Mouse (Mus musculus) neural tube, embryonic 11.5 days (tissue): ENCODE data around the gene Glt28d2. TPM values are rescaled to one million over a fixed set of nuclear protein-coding genes. Genes with fewer than 3 reads are reported as not detected.
"Not testable (repeated sequence)": the region's sequence is repeated elsewhere in the genome, so short reads cannot be mapped to it uniquely, and the experiment has no call there.

Experiments used
- ATAC-seq: fragments of 200-750 bp; cut with Nextera tagmentation; 2 replicates; pipeline ENCODE4 v1.8.0; 2017; ENCODE audit warnings: moderate number of reproducible peaks, mild to moderate bottlenecking, moderate TSS enrichment, moderate library complexity; ENCODE audit not compliant: insufficient read depth, low FRiP score, low TSS enrichment
- DNase-seq: peaks from one replicate; pipeline ENCODE4 v3.0.0-alpha.2; 2015; ENCODE audit warnings: low spot score
- H3K27ac ChIP-seq: fragments of 300-500 bp; sonication (generic); 2 replicates; pipeline ENCODE4 v1.5.1; 2014; ENCODE audit warnings: low read depth, mild to moderate bottlenecking, low read length
- H3K27me3 ChIP-seq: fragments of 300-500 bp; sonication (generic); 2 replicates; pipeline ENCODE4 v1.6.1; 2014; ENCODE audit warnings: mild to moderate bottlenecking, low read length, mixed read lengths; ENCODE audit not compliant: control insufficient read depth, insufficient read depth
- H3K36me3 ChIP-seq: fragments of 300-500 bp; sonication (generic); 2 replicates; pipeline ENCODE4 v1.6.1; 2014; ENCODE audit warnings: mild to moderate bottlenecking, low read length, moderate library complexity, mixed read lengths; ENCODE audit not compliant: control insufficient read depth, insufficient read depth
- H3K4me1 ChIP-seq: fragments of 300-500 bp; sonication (generic); 2 replicates; pipeline ENCODE4 v1.6.1; 2014; ENCODE audit warnings: low read length, mixed read lengths; ENCODE audit not compliant: control insufficient read depth, insufficient read depth
- H3K4me2 ChIP-seq: fragments of 300-500 bp; sonication (generic); 2 replicates; pipeline ENCODE4 v1.6.1; 2014; ENCODE audit warnings: low read depth, mild to moderate bottlenecking, moderate library complexity
- H3K4me3 ChIP-seq: fragments of 300-500 bp; sonication (generic); 2 replicates; pipeline ENCODE4 v1.5.1; 2014; ENCODE audit warnings: low read depth, low read length
- H3K9ac ChIP-seq: fragments of 300-500 bp; sonication (generic); 2 replicates; pipeline ENCODE4 v1.6.1; 2014; ENCODE audit warnings: mild to moderate bottlenecking, low read length
- H3K9me3 ChIP-seq: fragments of 300-500 bp; sonication (generic); 2 replicates; pipeline ENCODE4 v1.6.1; 2016; ENCODE audit warnings: low read length; ENCODE audit not compliant: control insufficient read depth
- WGBS: fragments of 180-500 bp; shearing (Covaris S2); extraction: QIAGEN DNeasy Blood & Tissue Kit; methylation state at CpG from one replicate; pipeline ENCODE4 v1.1.7; 2014; 5-methylcytosine and 5-hydroxymethylcytosine counted together
- polyA plus RNA-seq: library from polyadenylated mRNA; unstranded; fragments of >200 nt; fragmentation: Nextera tagmentation; extraction: Ambion mirVana; gene quantifications from 2 replicates; pipeline ENCODE4 v1.2.1, GENCODE M21; 2014

The Glt28d2 gene
- polyA plus RNA-seq, 1 experiment from 2014 or later, result 0.24 TPM

DNA sequence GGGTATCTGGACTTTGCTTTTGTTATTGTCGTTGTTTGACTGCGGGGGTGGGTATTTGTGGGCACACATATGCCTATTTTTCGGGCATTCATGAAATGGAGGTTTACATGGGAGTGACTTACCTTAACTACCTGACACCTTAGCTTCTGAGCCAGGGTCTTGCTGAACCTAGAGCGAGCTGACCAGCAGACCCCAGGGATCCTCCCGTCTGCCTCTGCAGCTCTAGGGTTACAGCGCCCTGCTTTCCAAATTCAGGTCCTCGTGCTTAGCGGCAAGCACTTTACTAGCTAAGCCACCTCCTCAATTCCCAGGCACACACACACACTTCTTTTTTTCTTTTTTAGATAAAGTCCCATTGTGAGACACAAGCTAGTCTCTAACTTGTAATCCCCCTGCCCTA, 36.0 kb upstream of the Glt28d2 start:
- DNase-seq, result no peak
- 75% methylated on average over 8 of the region's 8 CpGs for WGBS

DNA sequence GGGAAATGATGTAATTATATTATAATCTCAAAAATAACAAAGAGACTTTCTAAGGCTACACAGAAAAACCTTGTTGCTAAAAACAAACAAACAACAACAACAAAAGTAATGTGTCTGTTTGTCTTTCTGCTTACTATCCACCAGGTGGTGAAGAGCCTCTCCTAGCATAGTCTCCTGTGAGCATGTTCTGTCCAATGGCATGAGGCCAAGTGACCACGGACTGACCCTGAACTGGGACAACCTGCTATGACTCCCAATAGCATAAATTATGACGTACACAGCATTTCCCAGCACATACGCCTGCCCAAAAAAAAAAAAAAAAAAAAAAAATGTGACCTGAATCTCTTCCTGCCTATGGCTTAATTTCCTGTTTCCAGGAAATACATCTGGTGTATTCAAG, 35.0 kb upstream of the Glt28d2 start:
- WGBS, result 64% methylated on average over 3 of the region's 3 CpGs
- ATAC-seq, result no peak
- no peaks in the 10 kb centered on the region for H3K27me3 ChIP-seq
- H3K4me3 ChIP-seq, result no peak overlapping the region
- no peak overlapping the region for H3K27ac ChIP-seq
- DNase-seq, result no peak
- H3K36me3 ChIP-seq, result no peaks in the 10 kb centered on the region
- H3K4me1 ChIP-seq, result no peaks in the 10 kb centered on the region
- H3K9ac ChIP-seq, result no peak overlapping the region
- no peak overlapping the region for H3K4me2 ChIP-seq
- no peaks in the 10 kb centered on the region for H3K9me3 ChIP-seq

More for the DNA sequence above, 36.0 kb upstream of the Glt28d2 start:
- Histone ChIP-seq H3K27ac (no peak overlapping the region), H3K27me3 (no peaks in the 10 kb centered on the region), H3K4me3 (no peak overlapping the region), H3K4me1 (no peaks in the 10 kb centered on the region), H3K9me3 (no peaks in the 10 kb centered on the region), H3K36me3 (no peaks in the 10 kb centered on the region), H3K9ac (no peak overlapping the region), H3K4me2 (no peak overlapping the region)
- ATAC-seq, result no peak

DNA sequence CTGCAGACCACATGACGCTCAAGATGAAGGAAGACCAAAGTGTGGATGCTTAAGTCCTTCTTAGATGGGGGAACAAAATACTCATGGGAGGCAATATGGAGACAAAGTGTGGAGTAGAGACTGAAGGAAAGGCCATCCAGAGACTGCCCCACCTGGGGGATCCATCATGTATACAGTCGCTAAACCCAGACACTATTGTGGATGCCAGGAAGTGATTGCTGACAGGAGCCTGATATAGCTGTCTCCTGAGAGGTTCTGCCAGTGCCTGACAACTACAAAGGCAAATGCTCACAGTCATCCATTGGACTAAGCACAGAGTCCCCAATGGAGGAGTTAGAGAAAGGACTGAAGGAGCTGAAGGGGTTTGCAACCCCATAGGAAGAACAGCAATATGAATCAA, 33.4 kb upstream of the Glt28d2 start:
- not testable (repeated sequence) for H3K4me1 ChIP-seq, ATAC-seq, H3K9ac ChIP-seq, H3K9me3 ChIP-seq, H3K27me3 ChIP-seq, H3K27ac ChIP-seq, H3K36me3 ChIP-seq, H3K4me2 ChIP-seq, DNase-seq, H3K4me3 ChIP-seq
- 87% methylated on average over 2 of the region's 2 CpGs for WGBS

GRCm38 (mm10) chr3:85917600-85917999, 30.3 kb upstream of the Glt28d2 start:
- Histone ChIP-seq H3K9me3 (no peaks in the 10 kb centered on the region), H3K9ac (no peak overlapping the region), H3K4me1 (no peaks in the 10 kb centered on the region), H3K36me3 (no peaks in the 10 kb centered on the region), H3K27ac (no peak overlapping the region), H3K27me3 (no peaks in the 10 kb centered on the region), H3K4me3 (no peak overlapping the region), H3K4me2 (no peak overlapping the region)
- WGBS, result 12% methylated on average over 4 of the region's 4 CpGs
- ATAC-seq (no peak), DNase-seq (peak; percentile 36)

- Histone ChIP-seq H3K36me3 (no peaks in the 10 kb centered on the region), H3K4me1 (no peaks in the 10 kb centered on the region), H3K9me3 (no peaks in the 10 kb centered on the region), H3K4me3 (no peak overlapping the region), H3K27ac (no peak overlapping the region), H3K27me3 (no peaks in the 10 kb centered on the region), H3K4me2 (no peak overlapping the region), H3K9ac (no peak overlapping the region)
- DNase-seq (no peak), ATAC-seq (no peak)
- 88% methylated on average over 6 of the region's 6 CpGs for WGBS
Measured at GRCm38 (mm10) chr3:85914806-85915205, 27.5 kb upstream of the Glt28d2 start.

DNA sequence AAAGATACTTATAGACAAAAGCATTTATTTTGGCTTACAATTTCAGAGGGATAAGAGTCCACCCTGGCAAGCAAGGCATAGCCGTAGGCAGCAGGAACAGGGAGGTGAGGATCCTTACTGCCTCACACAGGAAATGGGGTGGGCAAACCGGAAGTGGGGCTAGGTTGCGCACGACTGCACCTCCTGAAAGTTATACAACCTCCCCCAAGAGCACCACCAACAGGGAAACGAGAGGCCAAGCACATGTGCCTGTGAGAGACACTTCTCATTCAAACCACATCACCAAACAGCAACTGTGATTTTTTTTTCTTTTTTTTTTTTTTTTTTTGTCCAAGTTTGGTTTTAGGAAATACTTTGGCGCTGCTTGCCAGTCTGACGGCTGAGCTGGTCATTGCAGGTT, 19.8 kb upstream of the Glt28d2 start:
- DNase-seq (no peak), ATAC-seq (no peak)
- no peak overlapping the region for H3K4me2 ChIP-seq
- WGBS, result 71% methylated on average over 7 of the region's 7 CpGs
- no peaks in the 10 kb centered on the region for H3K36me3 ChIP-seq
- no peaks in the 10 kb centered on the region for H3K9me3 ChIP-seq
- H3K27me3 ChIP-seq, result no peaks in the 10 kb centered on the region
- no peak overlapping the region for H3K9ac ChIP-seq
- no peak overlapping the region for H3K27ac ChIP-seq
- no peak overlapping the region for H3K4me3 ChIP-seq
- no peaks in the 10 kb centered on the region for H3K4me1 ChIP-seq

DNA sequence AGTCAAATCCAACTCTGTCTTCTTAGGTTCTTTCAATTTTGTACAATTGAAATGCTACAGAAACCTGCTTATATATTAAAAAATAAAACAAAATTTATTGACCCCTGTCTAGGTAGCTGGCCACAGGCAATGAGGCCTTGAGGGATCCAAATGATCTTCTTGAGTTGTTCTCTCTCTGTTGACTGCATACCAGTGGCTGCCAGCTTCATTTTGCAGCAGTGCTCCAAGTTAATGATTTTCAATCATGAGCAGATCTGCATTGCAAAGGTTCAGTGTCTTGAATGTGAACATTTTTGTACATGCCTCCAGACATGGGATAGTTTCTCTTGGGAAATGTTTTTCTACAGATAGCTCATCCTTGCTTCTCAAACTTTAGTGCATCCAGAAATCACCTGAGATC, 17.1 kb upstream of the Glt28d2 start:
- no peak overlapping the region for H3K27ac ChIP-seq
- no peak overlapping the region for H3K4me3 ChIP-seq
- no peaks in the 10 kb centered on the region for H3K27me3 ChIP-seq
- H3K9me3 ChIP-seq, result no peaks in the 10 kb centered on the region
- ATAC-seq (no peak), DNase-seq (no peak)
- H3K9ac ChIP-seq, result no peak overlapping the region
- H3K4me1 ChIP-seq, result no peaks in the 10 kb centered on the region
- H3K36me3 ChIP-seq, result no peaks in the 10 kb centered on the region
- H3K4me2 ChIP-seq, result no peak overlapping the region

DNA sequence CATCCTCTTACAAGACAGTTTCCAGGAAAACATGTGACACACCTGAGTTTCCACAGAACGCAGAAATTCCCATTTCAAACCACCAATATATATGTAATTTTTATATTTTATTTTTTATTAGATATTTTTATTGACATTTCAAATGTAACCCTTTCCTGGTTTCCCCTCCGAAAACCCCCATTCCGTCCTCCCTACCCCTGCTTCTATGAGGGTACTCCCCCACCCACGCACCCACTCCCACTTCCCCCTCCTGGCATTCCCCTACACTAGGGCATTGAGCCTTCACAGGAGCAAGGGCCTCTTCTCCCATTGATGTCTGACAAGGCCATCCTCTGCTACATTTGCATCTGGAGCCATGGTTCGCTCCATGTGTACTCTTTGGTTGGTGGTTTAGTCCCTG, 7.7 kb upstream of the Glt28d2 start:
- Histone ChIP-seq H3K36me3 (no peaks in the 10 kb centered on the region), H3K9ac (no peak overlapping the region), H3K4me2 (no peak overlapping the region), H3K27ac (no peak overlapping the region), H3K27me3 (no peaks in the 10 kb centered on the region), H3K4me1 (no peaks in the 10 kb centered on the region), H3K4me3 (no peak overlapping the region), H3K9me3 (no peaks in the 10 kb centered on the region)
- 92% methylated on average over 5 of the region's 5 CpGs for WGBS
- ATAC-seq (no peak), DNase-seq (no peak)

- Histone ChIP-seq H3K4me3 (no peak overlapping the region), H3K4me1 (0 out of 2 replicates have a peak, but pooled peaks cover 2% of the 10 kb centered on the region), H3K36me3 (no peaks in the 10 kb centered on the region), H3K4me2 (no peak overlapping the region), H3K27ac (no peak overlapping the region), H3K9me3 (no peaks in the 10 kb centered on the region), H3K9ac (no peak overlapping the region), H3K27me3 (peaks cover 10% of the 10 kb centered on the region; the same call in 1 of the 2 replicates)
- 73% methylated on average over 1 of the region's 1 CpGs for WGBS
- ATAC-seq (no peak), DNase-seq (no peak)
Measured at GRCm38 (mm10) chr3:85891571-85891970, 4.3 kb upstream of the Glt28d2 start.
